Mouse (Mus musculus) cerebellum, adult 2 months (tissue): ENCODE measurements at regions not wholly inside any gene's neighbourhood (a gene's known extent, or its start where the extent isn't known, plus 50 kb on each side); places are given as distances from the start of the nearest gene placed in this dataset.
A peak's percentile ranks its signal among the peaks of the same experiment; 100 is the strongest.

Source experiments
- DNase-seq, 2 experiments: peaks; one replicate each; pipeline ENCODE4 v3.0.0; 2021
- H3K27ac ChIP-seq: fragments of 200-500 bp; 2 replicates; pipeline ENCODE4 v1.5.1; 2012; ENCODE audit warnings: low read length, control low read depth, inconsistent platforms; ENCODE audit not compliant: insufficient read depth
- H3K27me3 ChIP-seq: fragments of 200-500 bp; 2 replicates; pipeline ENCODE4 v1.6.1; 2012; ENCODE audit warnings: inconsistent platforms, mild to moderate bottlenecking, low read length, moderate library complexity; ENCODE audit not compliant: control insufficient read depth, insufficient read depth
- H3K4me1 ChIP-seq: fragments of 200-500 bp; 2 replicates; pipeline ENCODE4 v1.6.1; 2011; ENCODE audit warnings: low read length; ENCODE audit not compliant: control insufficient read depth, insufficient read depth
- H3K4me3 ChIP-seq: fragments of 200-500 bp; replicated peaks from 2 replicates; pipeline ENCODE3; 2011; ENCODE audit warnings: mild to moderate bottlenecking, low read depth, low read length, control low read depth; ENCODE audit not compliant: insufficient read depth
- CTCF ChIP-seq: fragments of 200-500 bp; IDR thresholded peaks from 2 replicates; pipeline ENCODE4 v1.5.1; 2011; ENCODE audit warnings: low read depth, mild to moderate bottlenecking, control low read depth, low read length, moderate library complexity, borderline replicate concordance; ENCODE audit not compliant: insufficient read depth
- POLR2A ChIP-seq: fragments of 200-500 bp; IDR thresholded peaks from 2 replicates; pipeline ENCODE4 v1.6.1; 2011; ENCODE audit warnings: low read length, control low read depth, borderline replicate concordance; ENCODE audit not compliant: insufficient read depth
- WGBS: fragments of 180-500 bp; shearing (Covaris S2); methylation state at CpG from one replicate; pipeline ENCODE4 v1.1.7; 2018; 5-methylcytosine and 5-hydroxymethylcytosine counted together

DNA sequence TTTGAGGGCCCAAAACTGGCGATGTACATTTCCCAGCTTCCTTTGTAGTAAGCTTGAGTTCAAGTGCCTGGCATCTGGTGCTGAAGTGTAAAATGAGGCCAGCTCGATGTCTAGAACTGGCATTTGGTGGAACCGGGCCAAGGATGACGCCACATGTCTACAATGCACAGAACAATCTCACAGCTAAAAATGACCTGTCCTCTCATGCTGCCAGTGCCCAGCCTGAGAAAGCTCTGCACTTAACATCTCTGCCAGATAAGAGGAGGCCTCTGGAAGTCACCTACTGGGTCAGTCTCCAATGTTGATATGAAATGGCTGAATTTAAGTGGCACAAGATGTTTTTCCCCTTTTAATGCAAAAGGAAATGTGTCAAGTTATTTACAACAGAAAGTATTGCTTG, 354.4 kb downstream of the Tox3 start:
- Histone ChIP-seq H3K27me3 (no peaks in the 10 kb centered on the region), H3K4me3 (no peak overlapping the region), H3K27ac (no peak overlapping the region), H3K4me1 (no peaks in the 10 kb centered on the region)
- 38% methylated on average over 4 of the region's 4 CpGs for WGBS
- DNase-seq, result peak in 1 of 2 experiments; percentile 14
- TF ChIP-seq CTCF (no peak), POLR2A (no peak)

DNA sequence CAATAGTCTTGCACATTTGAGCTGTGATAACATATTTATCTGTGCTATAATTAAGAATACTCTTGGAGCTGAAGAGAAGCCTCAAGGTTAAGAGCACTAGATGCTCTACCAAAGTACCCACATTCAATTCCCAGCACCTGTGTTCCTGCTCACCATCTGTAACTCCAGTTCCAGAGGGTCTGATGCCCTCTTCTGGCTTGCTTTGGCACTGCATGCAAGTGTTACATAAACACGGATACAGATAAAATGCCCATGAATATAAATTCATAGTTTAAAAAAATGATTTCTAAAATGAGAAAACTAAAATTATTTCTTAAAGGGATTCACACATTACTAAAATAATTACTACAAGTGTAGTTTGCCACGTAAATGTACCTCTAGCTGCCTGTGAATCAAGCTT, 364.3 kb downstream of the Tox3 start:
- 95% methylated on average over 2 of the region's 2 CpGs for WGBS
- H3K4me1 ChIP-seq, result no peaks in the 10 kb centered on the region
- no peak overlapping the region for H3K4me3 ChIP-seq
- TF ChIP-seq CTCF (no peak), POLR2A (no peak)
- no peaks in the 10 kb centered on the region for H3K27me3 ChIP-seq
- H3K27ac ChIP-seq, result no peak overlapping the region
- DNase-seq, result no peak

DNA sequence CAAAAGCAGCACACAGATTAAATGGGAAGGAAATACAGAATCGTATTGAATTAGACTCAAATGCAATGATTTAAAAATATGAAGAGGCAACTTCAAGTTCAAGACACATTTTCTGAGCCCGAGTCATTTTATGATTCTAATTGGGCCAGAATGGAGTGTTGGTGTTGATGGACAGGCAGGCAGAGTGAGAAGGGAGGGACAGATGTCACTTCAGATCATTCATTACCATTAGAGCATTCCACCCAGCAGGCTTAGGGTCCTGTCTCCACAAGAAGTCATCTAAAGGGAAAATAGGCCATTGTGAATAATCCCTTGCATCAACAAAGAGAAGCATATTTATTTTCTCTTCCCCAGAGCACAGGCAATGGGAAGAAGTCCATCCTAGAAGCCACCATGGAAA, 365.6 kb downstream of the Tox3 start:
- 67% methylated on average over 2 of the region's 2 CpGs for WGBS
- Histone ChIP-seq H3K4me1 (no peaks in the 10 kb centered on the region), H3K27ac (no peak overlapping the region), H3K27me3 (no peaks in the 10 kb centered on the region), H3K4me3 (no peak overlapping the region)
- no peak for TF ChIP-seq CTCF
- TF ChIP-seq POLR2A, result no peak
- no peak for DNase-seq

DNA sequence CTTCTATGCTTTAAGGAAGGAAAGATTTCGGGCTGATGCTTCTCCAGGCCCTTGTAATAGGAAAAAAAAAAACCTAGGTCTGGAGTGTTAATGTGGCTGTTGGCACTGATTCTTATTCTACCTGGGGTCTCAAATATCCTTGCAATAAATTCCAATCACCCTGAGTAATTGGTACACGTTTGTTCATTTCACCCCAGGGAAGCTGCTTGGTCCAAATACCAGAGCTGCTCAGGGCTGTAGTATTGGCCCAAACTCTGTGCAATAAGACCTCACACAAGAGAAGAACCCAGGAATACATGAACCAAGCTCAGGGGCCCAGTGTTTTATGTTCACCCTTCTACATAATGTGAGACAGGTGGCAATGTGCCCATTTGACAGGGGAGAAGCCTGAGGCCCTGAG, 366.8 kb downstream of the Tox3 start:
- no peak for DNase-seq
- H3K4me3 ChIP-seq, result no peak overlapping the region
- H3K4me1 ChIP-seq, result no peaks in the 10 kb centered on the region
- TF ChIP-seq CTCF, result no peak
- WGBS, result 96% methylated on average over 2 of the region's 2 CpGs
- H3K27ac ChIP-seq, result no peak overlapping the region
- H3K27me3 ChIP-seq, result no peaks in the 10 kb centered on the region; the same call in 1 of the 2 replicates

DNA sequence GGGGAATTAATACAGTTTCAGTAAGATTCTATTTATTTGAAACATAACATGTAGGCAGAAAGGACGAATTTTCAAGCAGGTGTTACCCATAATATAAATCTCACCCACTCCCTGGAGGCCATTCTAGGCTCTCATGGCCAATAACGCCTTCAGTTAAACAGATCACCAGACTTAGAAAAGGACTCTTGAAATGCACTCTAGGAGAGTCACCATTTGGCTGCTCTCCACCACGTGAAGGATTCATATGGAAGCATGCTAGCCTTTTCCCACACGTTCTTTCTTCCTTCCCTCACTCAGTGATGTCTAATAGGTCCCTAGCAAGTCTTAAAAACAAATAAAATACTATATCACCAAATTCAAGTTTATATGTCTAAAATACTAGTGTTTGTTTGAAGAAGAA, 367.7 kb downstream of the Tox3 start:
- H3K27ac ChIP-seq, result no peak overlapping the region
- H3K27me3 ChIP-seq, result no peaks in the 10 kb centered on the region; the same call in 1 of the 2 replicates
- H3K4me3 ChIP-seq, result no peak overlapping the region
- H3K4me1 ChIP-seq, result no peaks in the 10 kb centered on the region
- WGBS, result 69% methylated on average over 4 of the region's 4 CpGs
- TF ChIP-seq POLR2A, result no peak
- TF ChIP-seq CTCF, result no peak
- DNase-seq, result no peak

DNA sequence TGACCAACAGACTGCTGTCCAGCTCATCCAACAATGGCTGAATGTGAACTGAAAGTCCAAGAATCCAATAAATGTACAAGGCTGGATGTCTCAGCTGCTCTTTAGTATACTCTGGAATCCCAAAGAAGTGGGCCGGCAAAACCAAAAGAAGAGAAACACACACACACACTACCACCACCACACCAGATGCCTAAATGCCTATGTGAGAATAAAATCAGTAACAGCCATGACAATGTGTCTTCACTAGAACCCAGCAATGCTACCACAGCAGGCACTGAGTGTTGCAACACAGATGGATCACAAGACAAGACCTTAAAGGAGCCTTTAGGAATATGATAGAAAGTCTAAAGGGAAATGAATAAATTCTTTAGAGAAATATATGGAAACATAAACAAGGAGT, 385.3 kb downstream of the Tox3 start:
- Histone ChIP-seq H3K4me1 (no peaks in the 10 kb centered on the region), H3K27me3 (no peaks in the 10 kb centered on the region), H3K4me3 (no peak overlapping the region), H3K27ac (no peak overlapping the region)
- 96% methylated on average over 1 of the region's 1 CpGs for WGBS
- TF ChIP-seq POLR2A, result no peak
- no peak for TF ChIP-seq CTCF
- DNase-seq, result no peak

DNA sequence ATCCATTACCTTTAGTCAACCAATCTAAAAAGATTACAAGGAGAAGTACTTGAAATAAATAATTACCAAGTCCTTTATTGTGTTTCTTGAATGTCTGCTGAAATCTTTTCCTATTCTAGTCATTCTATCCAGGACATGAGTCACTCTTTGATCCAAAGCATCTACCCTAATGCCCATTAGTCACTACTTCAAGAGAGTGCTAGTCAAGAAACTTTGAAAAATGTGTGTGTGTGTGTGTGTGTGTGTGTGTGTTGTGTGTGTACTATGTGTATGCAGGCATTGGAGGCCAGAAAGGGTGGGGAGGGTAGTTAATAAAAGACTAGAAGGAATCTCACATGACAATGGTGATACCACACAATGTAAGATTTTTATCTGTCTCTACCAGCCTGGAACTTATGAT, 390.7 kb downstream of the Tox3 start:
- no peak overlapping the region for H3K27ac ChIP-seq
- DNase-seq, result no peak
- no peaks in the 10 kb centered on the region for H3K4me1 ChIP-seq

DNA sequence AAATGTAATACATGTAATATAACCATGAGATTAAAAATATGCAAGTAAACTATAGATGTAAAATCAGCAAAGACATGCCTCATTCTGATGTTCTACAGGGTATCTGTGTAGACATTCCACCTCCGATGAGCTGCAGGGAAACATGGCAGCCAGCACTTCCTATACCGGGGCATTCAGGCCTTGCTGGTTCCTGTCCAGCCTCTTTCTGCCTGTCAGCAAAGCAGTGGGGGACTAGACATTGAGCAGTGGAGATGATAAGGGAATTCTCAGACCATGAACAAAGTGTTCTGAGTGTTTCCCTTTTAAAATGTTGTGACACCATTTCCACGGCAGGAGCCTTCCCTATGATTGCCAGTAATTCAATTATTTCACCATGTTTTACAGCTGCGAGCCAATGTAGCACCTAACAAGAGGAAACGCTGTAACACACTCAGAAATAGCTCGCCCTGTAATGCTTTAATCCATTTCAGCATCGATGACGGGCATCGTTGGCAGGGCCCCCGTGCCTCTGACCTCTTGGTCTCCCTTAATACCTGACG, 391.6 kb downstream of the Tox3 start:
- no peak for DNase-seq
- Histone ChIP-seq H3K4me3 (no peak overlapping the region), H3K27me3 (no peaks in the 10 kb centered on the region), H3K27ac (no peak overlapping the region), H3K4me1 (no peaks in the 10 kb centered on the region)
- TF ChIP-seq CTCF, result no peak
- no peak for TF ChIP-seq POLR2A
- WGBS, result 55% methylated on average over 11 of the region's 11 CpGs

More for the DNA sequence above, 390.7 kb downstream of the Tox3 start:
- no peaks in the 10 kb centered on the region for H3K27me3 ChIP-seq
- no peak overlapping the region for H3K4me3 ChIP-seq
- TF ChIP-seq CTCF (no peak), POLR2A (no peak)

DNA sequence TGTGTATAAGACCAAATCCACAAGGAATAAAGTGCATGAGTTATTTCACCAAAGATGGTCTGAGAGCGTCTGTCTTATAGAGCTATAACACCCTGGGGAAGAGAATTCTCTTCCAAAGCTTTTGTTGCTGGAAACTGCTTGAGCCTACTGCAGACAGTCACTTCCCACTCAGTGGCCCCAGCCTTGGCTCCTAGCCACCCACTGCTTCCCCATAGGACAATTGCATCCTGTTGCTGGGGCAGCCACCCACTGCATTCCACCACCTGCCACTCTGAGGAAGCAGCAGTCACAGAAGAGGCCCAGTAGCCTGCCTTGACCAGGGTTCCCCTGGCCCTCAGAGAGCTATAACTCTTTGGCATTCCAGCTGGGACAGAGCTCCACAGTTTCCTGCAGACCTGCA, 409.3 kb downstream of the Tox3 start:
- 71% methylated on average over 1 of the region's 1 CpGs for WGBS
- Histone ChIP-seq H3K27ac (no peak overlapping the region), H3K4me1 (no peaks in the 10 kb centered on the region), H3K4me3 (no peak overlapping the region), H3K27me3 (no peaks in the 10 kb centered on the region)
- no peak for DNase-seq
- TF ChIP-seq CTCF (no peak), POLR2A (no peak)
